Mouse (Mus musculus) midbrain, postnatal 0 days (tissue): ENCODE measurements around the gene Grip1. TPM values are rescaled to one million over a fixed set of nuclear protein-coding genes. Genes with fewer than 3 reads are reported as not detected.

Experiments used
- ATAC-seq: fragments of 200-750 bp; cut with Nextera tagmentation; 2 replicates; pipeline ENCODE4 v1.8.0; 2017; ENCODE audit warnings: moderate number of reproducible peaks, mild to moderate bottlenecking, moderate TSS enrichment, moderate library complexity; ENCODE audit not compliant: low FRiP score
- DNase-seq: peaks from one replicate; pipeline ENCODE4 v3.0.0-alpha.2; 2015; ENCODE audit warnings: low spot score
- H3K27ac ChIP-seq: fragments of 300-500 bp; sonication (generic); 2 replicates; pipeline ENCODE4 v1.5.1; 2014; ENCODE audit warnings: low read depth, mild to moderate bottlenecking, low read length, mixed read lengths
- H3K27me3 ChIP-seq: fragments of 300-500 bp; sonication (generic); 2 replicates; pipeline ENCODE4 v1.6.1; 2014; ENCODE audit warnings: low read length, control low read depth, mixed read lengths; ENCODE audit not compliant: insufficient read depth
- H3K36me3 ChIP-seq: fragments of 300-500 bp; sonication (generic); 2 replicates; pipeline ENCODE4 v1.6.1; 2014; ENCODE audit warnings: low read length, control low read depth, mixed read lengths; ENCODE audit not compliant: insufficient read depth
- H3K4me1 ChIP-seq: fragments of 300-500 bp; sonication (generic); 2 replicates; pipeline ENCODE4 v1.6.1; 2014; ENCODE audit warnings: mild to moderate bottlenecking, control low read depth, antibody characterized with exemption, low read length, mixed read lengths; ENCODE audit not compliant: insufficient read depth
- H3K4me2 ChIP-seq: fragments of 300-500 bp; sonication (generic); 2 replicates; pipeline ENCODE4 v1.6.1; 2014; ENCODE audit warnings: low read depth, mild to moderate bottlenecking, low read length, mixed read lengths; ENCODE audit not compliant: poor library complexity, severe bottlenecking
- H3K4me3 ChIP-seq: fragments of 300-500 bp; sonication (generic); 2 replicates; pipeline ENCODE4 v1.5.1; 2014; ENCODE audit warnings: low read depth, mild to moderate bottlenecking, low read length, moderate library complexity
- H3K9ac ChIP-seq: fragments of 300-500 bp; sonication (generic); replicated peaks from 2 replicates; pipeline ENCODE4 v1.6.1; 2014; ENCODE audit warnings: mild to moderate bottlenecking, low read length, moderate library complexity, mixed read lengths; ENCODE audit not compliant: poor library complexity, severe bottlenecking
- H3K9me3 ChIP-seq: fragments of 300-500 bp; sonication (generic); 2 replicates; pipeline ENCODE4 v1.6.1; 2016; ENCODE audit warnings: low read length, control low read depth
- CTCF ChIP-seq: IDR thresholded peaks from 2 replicates; pipeline ENCODE4 v1.5.1; 2016; ENCODE audit warnings: antibody characterized with exemption, mild to moderate bottlenecking
- WGBS: fragments of 180-500 bp; shearing (Covaris S2); extraction: QIAGEN DNeasy Blood & Tissue Kit; methylation state at CpG from one replicate; pipeline ENCODE4 v1.1.7; 2014; 5-methylcytosine and 5-hydroxymethylcytosine counted together
- polyA plus RNA-seq: library from polyadenylated mRNA; unstranded; fragments of >200 nt; fragmentation: Nextera tagmentation; extraction: Ambion mirVana; gene quantifications from 2 replicates; pipeline ENCODE4 v1.2.1, GENCODE M21; 2015
- total RNA-seq: library from RNA; depleted of rRNA; stranded (reverse); fragments of >200 nt; gene quantifications from 2 replicates; pipeline ENCODE4 v1.2.3, GENCODE M21; 2014

Grip1 gene
- total and polyA plus RNA-seq, 2 experiments from 2014 or later = 14.6 to 35.4 TPM

- Histone ChIP-seq H3K4me3 (no peak overlapping the region), H3K9me3 (no peaks in the 10 kb centered on the region), H3K27ac (no peak overlapping the region), H3K27me3 (no peaks in the 10 kb centered on the region), H3K36me3 (no peaks in the 10 kb centered on the region), H3K4me1 (no peaks in the 10 kb centered on the region; the same call in 1 of the 2 replicates), H3K9ac (no peak overlapping the region), H3K4me2 (no peak overlapping the region)
- 94% methylated on average over 2 of the region's 2 CpGs for WGBS
- no peak for ATAC-seq
- DNase-seq = no peak
- TF ChIP-seq CTCF = no peak
Observed at GRCm38 (mm10) chr10:119928921-119929320, 475.3 kb downstream of the Grip1 start.

DNA sequence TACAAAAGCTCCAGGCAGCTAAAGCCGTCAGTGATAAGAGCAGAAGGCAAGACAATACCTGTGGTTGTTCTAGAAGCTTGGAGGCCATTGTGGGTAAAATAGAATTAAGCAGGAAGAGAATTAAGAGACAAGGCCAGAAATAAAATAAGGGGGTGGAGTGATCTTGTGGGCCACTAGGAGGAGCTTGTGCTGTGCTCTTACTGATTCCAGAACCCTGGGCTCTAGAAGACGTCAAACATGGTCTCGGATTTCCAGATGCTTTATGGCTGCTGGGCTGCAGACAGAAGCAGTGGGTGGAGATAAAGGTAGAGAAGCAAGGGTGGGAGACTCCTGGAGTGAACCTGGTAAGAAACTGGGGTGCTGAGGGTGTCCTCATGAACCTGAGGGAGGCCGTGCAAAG lies 479.2 kb downstream of the Grip1 start:
- no peaks in the 10 kb centered on the region for H3K36me3 ChIP-seq
- H3K4me2 ChIP-seq = no peak overlapping the region
- H3K4me1 ChIP-seq = no peaks in the 10 kb centered on the region
- 70% methylated on average over 4 of the region's 4 CpGs for WGBS
- no peak overlapping the region for H3K4me3 ChIP-seq
- peak; percentile 23; the same call in 1 of the 2 replicates for TF ChIP-seq CTCF
- no peak overlapping the region for H3K9ac ChIP-seq
- H3K27ac ChIP-seq = no peak overlapping the region
- H3K27me3 ChIP-seq = no peaks in the 10 kb centered on the region
- no peak for ATAC-seq
- DNase-seq = no peak
- no peaks in the 10 kb centered on the region for H3K9me3 ChIP-seq

GRCm38 (mm10) chr10:119933362-119933761 lies 479.7 kb downstream of the Grip1 start:
- no peak for TF ChIP-seq CTCF
- Histone ChIP-seq H3K4me1 (no peaks in the 10 kb centered on the region), H3K9me3 (no peaks in the 10 kb centered on the region), H3K9ac (no peak overlapping the region), H3K4me2 (no peak overlapping the region), H3K4me3 (no peak overlapping the region), H3K27ac (no peak overlapping the region), H3K27me3 (no peaks in the 10 kb centered on the region), H3K36me3 (no peaks in the 10 kb centered on the region)
- DNase-seq (no peak), ATAC-seq (no peak)
- WGBS = 94% methylated on average over 5 of the region's 5 CpGs

GRCm38 (mm10) chr10:119935231-119935630 lies 481.6 kb downstream of the Grip1 start:
- no peak for DNase-seq
- H3K4me3 ChIP-seq = no peak overlapping the region
- no peak overlapping the region for H3K27ac ChIP-seq
- no peak overlapping the region for H3K4me2 ChIP-seq
- H3K9ac ChIP-seq = no peak overlapping the region
- ATAC-seq = no peak
- no peaks in the 10 kb centered on the region for H3K9me3 ChIP-seq
- no peaks in the 10 kb centered on the region for H3K27me3 ChIP-seq
- WGBS = 70% methylated on average over 6 of the region's 6 CpGs
- H3K36me3 ChIP-seq = no peaks in the 10 kb centered on the region
- no peak for TF ChIP-seq CTCF
- no peaks in the 10 kb centered on the region for H3K4me1 ChIP-seq

DNA sequence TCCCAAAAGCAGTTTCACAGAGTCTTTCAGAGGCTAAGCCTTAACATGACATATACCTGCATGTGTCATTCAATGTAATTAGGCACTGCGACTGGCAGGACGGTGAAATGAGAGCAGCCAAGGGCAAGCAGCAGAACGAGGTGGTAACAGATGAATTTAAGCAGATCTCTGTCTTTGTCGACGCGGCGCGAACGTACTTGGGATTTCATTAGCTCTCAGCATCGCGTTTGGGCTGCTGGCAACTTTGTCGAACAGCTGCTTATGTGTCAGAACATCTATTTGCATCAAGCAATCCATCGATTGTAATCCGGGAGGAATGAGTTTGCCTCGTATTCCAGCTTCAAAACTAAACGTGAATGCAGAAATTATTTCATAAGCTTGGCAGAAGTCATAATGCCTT lies 483.9 kb downstream of the Grip1 start:
- no peak for TF ChIP-seq CTCF
- WGBS = 66% methylated on average over 16 of the region's 16 CpGs
- Histone ChIP-seq H3K36me3 (no peaks in the 10 kb centered on the region), H3K27ac (no peak overlapping the region), H3K4me1 (no peaks in the 10 kb centered on the region), H3K4me2 (no peak overlapping the region; the same call in 1 of the 2 replicates), H3K9me3 (no peaks in the 10 kb centered on the region), H3K9ac (no peak overlapping the region), H3K27me3 (no peaks in the 10 kb centered on the region), H3K4me3 (no peak overlapping the region)
- ATAC-seq (no peak), DNase-seq (peak; percentile 33)

GRCm38 (mm10) chr10:119943906-119944305 lies 490.3 kb downstream of the Grip1 start:
- ATAC-seq = no peak
- Histone ChIP-seq H3K4me1 (no peaks in the 10 kb centered on the region), H3K27ac (no peak overlapping the region), H3K36me3 (no peaks in the 10 kb centered on the region), H3K9ac (no peak overlapping the region), H3K27me3 (no peaks in the 10 kb centered on the region), H3K4me2 (no peak overlapping the region), H3K4me3 (no peak overlapping the region), H3K9me3 (no peaks in the 10 kb centered on the region)
- TF ChIP-seq CTCF = no peak
- 80% methylated on average over 8 of the region's 8 CpGs for WGBS
- DNase-seq = no peak
